Mouse (Mus musculus): Measurements from ENCODE around the gene Wee1.

- TF ChIP-seq GATA1 (IDR thresholded peaks at IDR 0.05; ENCODE audit: borderline replicate concordance, low read length) (no peak), FLI1 (IDR thresholded peaks at IDR 0.05; ENCODE audit: low read length) (no peak)
Observed at GRCm38 (mm10) chr7:110087914-110088313, 33.9 kb upstream of the Wee1 start.

Measured in megakaryocyte, embryonic 14.5 days (primary cell).